Comparison of ENCODE assay signal across 9 mouse cellular contexts in the genomic region with DNA sequence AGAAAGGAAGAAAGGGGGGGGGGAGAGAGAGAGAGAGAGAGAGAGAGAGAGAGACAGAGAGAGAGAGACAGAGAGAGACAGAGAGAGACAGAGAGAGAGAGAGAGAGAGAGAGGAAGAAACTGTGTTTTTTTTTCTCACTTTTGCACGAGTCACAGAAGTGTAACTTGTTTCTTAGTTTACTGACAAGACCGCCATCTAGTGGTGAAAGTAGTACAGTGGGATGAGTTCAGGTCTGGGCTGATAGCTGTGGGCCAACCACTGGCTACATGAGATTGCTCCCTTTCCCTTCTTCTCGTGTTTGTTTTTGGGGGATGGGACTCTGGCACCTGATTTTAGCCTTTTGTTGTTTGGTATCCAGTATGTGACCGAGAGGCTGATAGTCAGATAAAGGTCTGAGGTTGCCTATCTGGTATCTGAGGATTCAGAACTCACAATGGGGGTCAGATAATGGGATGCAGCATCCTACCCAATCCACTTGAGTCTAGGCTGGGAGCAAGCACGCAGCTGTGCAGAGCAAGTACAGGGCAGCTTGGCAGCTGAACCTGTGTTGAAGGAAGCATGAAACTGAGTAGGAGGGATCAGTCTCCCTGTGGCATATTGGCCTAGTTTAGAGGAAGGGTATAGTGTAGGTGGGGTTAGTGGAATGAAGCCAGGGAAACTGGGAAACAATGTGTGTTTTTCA. TPM values are rescaled to one million over a fixed set of nuclear protein-coding genes. Genes with fewer than 3 reads are reported as not detected.
DNase-seq lines count a peak whose midpoint lies in the region; ATAC-seq and TF ChIP-seq lines count a peak whose summit lies in the region.
"Had no signal": no experiment of that assay in that cellular context is flagged by ENCODE, and none has a peak within 500 bp of the region (broad histone marks: within the 10 kb centered on the region; RNA-seq: fewer than 3 reads in every experiment).

No protein-coding gene starts in this region.

- TF ChIP-seq CTCF in brain, embryonic 14.5 days (IDR thresholded peaks at IDR 0.05; ENCODE audit: borderline replicate concordance, extremely low read depth, insufficient read depth, insufficient read length) = peak; percentile 59; the same call in 1 of the 2 replicates
- peak; percentile 75 for TF ChIP-seq CTCF in lung, embryonic 14.5 days (IDR thresholded peaks at IDR 0.05; ENCODE audit: low read depth)

- no peak overlapping the region for H3K4me2 ChIP-seq in forebrain, embryonic 16.5 days (ENCODE audit: low read length)
- H3K4me2 ChIP-seq in lung, embryonic 14.5 days = no peak overlapping the region

- no peaks in the 10 kb centered on the region for H3K27me3 ChIP-seq in forebrain, embryonic 16.5 days (replicated peaks; ENCODE audit: control insufficient read depth, insufficient read depth, low read length)
- no peaks in the 10 kb centered on the region for H3K27me3 ChIP-seq in lung, embryonic 14.5 days (ENCODE audit: insufficient read depth, low read length)
- H3K27me3 ChIP-seq: megakaryocyte, embryonic 14.5 days had no signal

- H3K27ac ChIP-seq in forebrain, embryonic 16.5 days (ENCODE audit: low read length) = no peak overlapping the region
- no peak overlapping the region for H3K27ac ChIP-seq in lung, embryonic 14.5 days (ENCODE audit: low read depth)

- 37% methylated on average over 5 of the region's 5 CpGs for WGBS in forebrain, embryonic 16.5 days
- 21% methylated on average over 5 of the region's 5 CpGs for WGBS in lung, embryonic 14.5 days

- no peaks in the 10 kb centered on the region for H3K4me1 ChIP-seq in forebrain, embryonic 16.5 days (replicated peaks; ENCODE audit: control insufficient read depth, insufficient read depth, low read length)
- H3K4me1 ChIP-seq in lung, embryonic 14.5 days (ENCODE audit: insufficient read depth) = no peaks in the 10 kb centered on the region

- peak; percentile 21 for DNase-seq in adrenal gland, adult 2 months
- DNase-seq in adrenal gland, adult 8-10 months = no peak
- DNase-seq in 3T3-L1 (ENCODE audit: low read depth, low spot score) = peak; percentile 93
- peak; percentile 67 for DNase-seq in brain, embryonic 14.5 days (ENCODE audit: low read depth)
- peak; percentile 34 to 37 for DNase-seq in kidney, adult 8-10 months
- peak; percentile 89 for DNase-seq in lung, embryonic 14.5 days
- DNase-seq in right cerebral cortex, postnatal 14 days = peak; percentile 11

- no peak overlapping the region for H3K9ac ChIP-seq in forebrain, embryonic 16.5 days (replicated peaks; ENCODE audit: low read depth, low read length)
- H3K9ac ChIP-seq in lung, embryonic 14.5 days = no peak overlapping the region

- H3K36me3 ChIP-seq in forebrain, embryonic 16.5 days (ENCODE audit: control insufficient read depth, insufficient read depth) = peaks cover 12% of the 10 kb centered on the region
- peaks cover 49% of the 10 kb centered on the region for H3K36me3 ChIP-seq in lung, embryonic 14.5 days (ENCODE audit: insufficient read depth)

- no peak for TF ChIP-seq POLR2A in brain, embryonic 14.5 days (IDR thresholded peaks at IDR 0.05; ENCODE audit: borderline replicate concordance, extremely low read depth, insufficient read depth, insufficient read length, poor library complexity, severe bottlenecking)

- no peak overlapping the region for H3K4me3 ChIP-seq in forebrain, embryonic 16.5 days (replicated peaks; ENCODE audit: low read length)
- H3K4me3 ChIP-seq in lung, embryonic 14.5 days (ENCODE audit: low read depth, low read length) = no peak overlapping the region

- peak; percentile 69 for ATAC-seq in forebrain, embryonic 16.5 days
- ATAC-seq in lung, embryonic 14.5 days (ENCODE audit: insufficient read depth) = peak; percentile 89

- H3K9me3 ChIP-seq in forebrain, embryonic 16.5 days (ENCODE audit: control insufficient read depth, low read length) = no peaks in the 10 kb centered on the region
- no peaks in the 10 kb centered on the region for H3K9me3 ChIP-seq in lung, embryonic 14.5 days (ENCODE audit: low read depth, low read length)
- H3K9me3 ChIP-seq: megakaryocyte, embryonic 14.5 days had no signal

RNA-seq across cellular contexts. Expression of gene Zfp948, which starts 12.8 kb away (rescaled TPM):
- total RNA-seq in adrenal gland, adult 2 months (2021) = 10 to 100 TPM in 1 of 2 experiments, 1 to 10 TPM in 1; 5.7 to 14.8 TPM
- 0.21 and 0.27 TPM in 2 replicates for polyA plus RNA-seq in adrenal gland, adult 2 months (2012; rRNA removed)
- total RNA-seq in adrenal gland, adult 8-10 months (2022) = 10 to 100 TPM in 1 of 4 experiments, 1 to 10 TPM in 3; 6.8 to 12.5 (median 9.1) TPM
- polyA plus RNA-seq in brain, embryonic 14.5 days (2012; rRNA removed) = 12.1 and 14.4 TPM in 2 replicates
- 20.9 and 24.0 TPM in 2 replicates for polyA plus RNA-seq in forebrain, embryonic 16.5 days (2015; fragmentation: Nextera tagmentation; extraction: Ambion mirVana)
- polyA plus RNA-seq in lung, embryonic 14.5 days (2014; fragmentation: Nextera tagmentation; extraction: Ambion mirVana) = 21.3 and 24.9 TPM in 2 replicates

RNA-seq across cellular contexts. Expression of gene Zfp52, which starts 44.3 kb away (rescaled TPM):
- total RNA-seq in adrenal gland, adult 2 months (2021) = 10 to 100 TPM; 19.7 to 40.9 TPM
- polyA plus RNA-seq in adrenal gland, adult 2 months (2012; rRNA removed) = 0.17 and 0.26 TPM in 2 replicates
- total RNA-seq in adrenal gland, adult 8-10 months (2022) = 10 to 100 TPM; 29.8 to 42.1 (median 33.2) TPM
- 1.0 and 1.5 TPM in 2 replicates for polyA plus RNA-seq in brain, embryonic 14.5 days (2012; rRNA removed)
- polyA plus RNA-seq in forebrain, embryonic 16.5 days (2015; fragmentation: Nextera tagmentation; extraction: Ambion mirVana) = 3.1 and 3.2 TPM in 2 replicates
- polyA plus RNA-seq in lung, embryonic 14.5 days (2014; fragmentation: Nextera tagmentation; extraction: Ambion mirVana) = 4.5 and 4.6 TPM in 2 replicates

Comparison
In these comparisons a context has a peak if more than half of its experiments do, and no peak if none do; other contexts are left out.
1. RNA of gene Zfp948, which starts 12.8 kb away (polyA plus RNA-seq): 20.9 to 24.0 TPM in forebrain, embryonic 16.5 days, 21.3 to 24.9 TPM in lung, embryonic 14.5 days and 12.1 to 14.4 TPM in brain, embryonic 14.5 days; 0.21 to 0.27 TPM in adrenal gland, adult 2 months; every median in the first group is over 10 times any median in the second.